Mouse (Mus musculus) heart, embryonic 15.5 days (tissue): ENCODE data around the gene Angptl2. TPM values are rescaled to one million over a fixed set of nuclear protein-coding genes. Genes with fewer than 3 reads are reported as not detected.

Source experiments
- ATAC-seq: fragments of 200-750 bp; cut with Nextera tagmentation; replicated peaks from 2 replicates; pipeline ENCODE4 v1.8.0; 2017; ENCODE audit warnings: low read depth, moderate TSS enrichment; ENCODE audit not compliant: insufficient number of reproducible peaks, insufficient read depth, low FRiP score
- H3K27ac ChIP-seq: fragments of 300-500 bp; sonication (generic); 2 replicates; pipeline ENCODE4 v1.5.1; 2015; ENCODE audit warnings: mild to moderate bottlenecking, inconsistent platforms
- H3K27me3 ChIP-seq: fragments of 300-500 bp; sonication (generic); 2 replicates; pipeline ENCODE4 v1.6.1; 2015; ENCODE audit warnings: inconsistent platforms
- H3K36me3 ChIP-seq: fragments of 300-500 bp; sonication (generic); 2 replicates; pipeline ENCODE4 v1.6.1; 2015; ENCODE audit warnings: mild to moderate bottlenecking, inconsistent platforms
- H3K4me1 ChIP-seq: fragments of 300-500 bp; sonication (generic); replicated peaks from 2 replicates; pipeline ENCODE4 v1.6.1; 2015; ENCODE audit warnings: inconsistent platforms
- H3K4me2 ChIP-seq: fragments of 300-500 bp; sonication (generic); 2 replicates; pipeline ENCODE4 v1.6.1; 2015; ENCODE audit warnings: inconsistent platforms, mild to moderate bottlenecking, moderate library complexity
- H3K4me3 ChIP-seq: fragments of 300-500 bp; sonication (generic); 2 replicates; pipeline ENCODE4 v1.5.1; 2015; ENCODE audit warnings: mild to moderate bottlenecking, inconsistent platforms
- H3K9ac ChIP-seq: fragments of 300-500 bp; sonication (generic); 2 replicates; pipeline ENCODE4 v1.6.1; 2015; ENCODE audit warnings: mild to moderate bottlenecking, inconsistent platforms
- H3K9me3 ChIP-seq: fragments of 300-500 bp; sonication (generic); replicated peaks from 2 replicates; pipeline ENCODE4 v1.6.1; 2016; ENCODE audit warnings: inconsistent platforms
- WGBS: fragments of 180-500 bp; shearing (Covaris S2); methylation state at CpG from one replicate; pipeline ENCODE4 v1.1.7; 2015; ENCODE audit warnings: mixed read lengths; 5-methylcytosine and 5-hydroxymethylcytosine counted together
- polyA plus RNA-seq: library from polyadenylated mRNA; unstranded; fragments of >200 nt; fragmentation: Nextera tagmentation; extraction: Ambion mirVana; gene quantifications from 2 replicates; pipeline ENCODE4 v1.2.1, GENCODE M21; 2015

Gene Angptl2
- 59.1 and 77.0 TPM in 2 replicates for polyA plus RNA-seq

DNA sequence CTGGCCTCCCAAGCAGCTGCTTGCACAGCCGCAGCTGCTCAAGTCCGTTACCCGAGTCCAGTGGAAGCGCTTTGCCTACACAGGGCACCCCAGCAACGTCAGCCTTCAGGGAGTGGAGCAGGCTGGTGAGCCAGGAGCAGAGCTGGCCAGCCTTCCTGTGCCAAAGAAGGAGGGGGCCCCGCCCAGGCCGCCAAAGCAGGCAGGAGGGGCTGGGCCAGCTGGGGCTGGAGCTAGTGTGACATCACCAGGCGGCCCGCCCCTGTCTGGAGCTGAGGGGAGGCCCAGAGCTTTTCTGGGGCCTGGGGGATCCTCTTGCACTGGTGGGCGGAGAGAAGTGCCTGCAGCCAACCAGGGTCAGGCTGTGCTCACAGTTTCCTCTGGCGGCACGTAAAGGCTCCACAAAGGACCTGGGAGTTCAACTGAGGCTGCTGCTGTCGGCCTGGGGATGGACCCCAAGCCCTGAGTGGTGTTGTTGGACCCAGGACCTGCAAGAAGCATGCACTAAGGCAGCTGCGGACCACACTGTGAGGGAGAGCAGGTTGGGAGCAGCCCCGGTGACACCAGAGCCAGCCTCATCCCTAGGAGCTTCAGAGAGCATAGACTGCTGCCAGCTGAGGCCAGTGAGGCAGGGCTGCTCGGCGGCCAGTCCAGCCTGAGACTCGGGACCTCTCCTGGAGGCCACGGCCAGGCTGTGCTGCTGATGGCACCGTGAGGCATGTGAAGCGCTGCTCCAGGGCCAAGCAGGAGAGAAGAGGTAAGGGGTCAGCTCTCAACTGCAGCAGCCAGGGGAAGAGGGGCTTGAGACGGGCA is at the start of gene Angptl2:
TSS of gene Angptl2 (plus strand) at position 370 of the 810 bp plus-strand sequence.
- 2% methylated on average over 22 of the region's 22 CpGs for WGBS
- peak within 1 kb of the TSS; percentile 94 for H3K27ac ChIP-seq
- H3K9me3 ChIP-seq = no peaks in the 10 kb centered on the region
- peak; percentile 94 for ATAC-seq
- H3K4me1 ChIP-seq = peaks cover 51% of the 10 kb centered on the region
- peak within 1 kb of the TSS; percentile 65 for H3K4me3 ChIP-seq
- no peaks in the 10 kb centered on the region for H3K36me3 ChIP-seq
- H3K9ac ChIP-seq = peak within 1 kb of the TSS; percentile 78
- H3K4me2 ChIP-seq = peak within 1 kb of the TSS; percentile 93
- no peaks in the 10 kb centered on the region for H3K27me3 ChIP-seq

DNA sequence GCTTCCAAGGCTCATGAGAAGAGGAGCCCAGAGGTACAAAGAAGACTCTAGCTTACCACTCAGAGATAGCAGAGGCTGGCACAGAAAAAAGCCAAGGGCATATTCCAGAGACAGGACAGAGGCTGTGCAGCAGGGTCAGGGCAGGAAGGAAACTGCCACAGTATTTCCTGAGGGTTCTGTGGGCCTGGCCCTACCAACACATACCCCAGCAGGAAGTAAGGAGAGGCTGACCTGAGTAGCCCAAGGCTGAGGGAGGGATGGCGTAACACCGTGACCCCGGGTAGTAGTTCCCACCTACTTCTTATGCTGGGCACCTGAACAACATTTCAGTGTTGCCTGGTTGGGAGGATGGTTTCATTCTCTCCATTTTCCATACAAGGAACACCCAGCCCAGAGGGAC is 48.8 kb upstream of the Angptl2 start:
- Histone ChIP-seq H3K27ac (no peak overlapping the region), H3K4me3 (no peak overlapping the region), H3K9ac (no peak overlapping the region), H3K9me3 (no peaks in the 10 kb centered on the region), H3K4me2 (no peak overlapping the region), H3K4me1 (peaks cover 25% of the 10 kb centered on the region), H3K27me3 (no peaks in the 10 kb centered on the region), H3K36me3 (no peaks in the 10 kb centered on the region)
- ATAC-seq = no peak
- 90% methylated on average over 3 of the region's 3 CpGs for WGBS

DNA sequence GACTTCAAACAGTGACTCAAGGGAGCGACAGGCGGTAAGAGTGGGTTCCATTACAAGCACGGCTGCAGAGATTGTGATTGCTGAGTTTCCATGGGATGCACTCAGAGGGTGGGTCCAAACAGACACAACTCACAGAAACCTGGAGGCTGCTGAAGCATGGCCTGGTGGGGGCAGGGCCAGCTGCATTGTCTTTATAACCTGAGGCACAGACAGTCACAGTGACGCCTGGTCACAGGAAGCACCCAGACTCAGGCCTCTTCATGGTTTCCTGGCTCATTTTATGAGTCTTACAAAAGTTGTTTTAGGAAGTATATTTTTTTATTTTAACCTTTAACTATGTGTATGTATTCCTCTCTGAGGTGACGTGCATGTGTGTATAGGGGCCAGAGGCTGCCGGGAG is 46.4 kb upstream of the Angptl2 start:
- Histone ChIP-seq H3K27me3 (no peaks in the 10 kb centered on the region), H3K27ac (no peak overlapping the region)

DNA sequence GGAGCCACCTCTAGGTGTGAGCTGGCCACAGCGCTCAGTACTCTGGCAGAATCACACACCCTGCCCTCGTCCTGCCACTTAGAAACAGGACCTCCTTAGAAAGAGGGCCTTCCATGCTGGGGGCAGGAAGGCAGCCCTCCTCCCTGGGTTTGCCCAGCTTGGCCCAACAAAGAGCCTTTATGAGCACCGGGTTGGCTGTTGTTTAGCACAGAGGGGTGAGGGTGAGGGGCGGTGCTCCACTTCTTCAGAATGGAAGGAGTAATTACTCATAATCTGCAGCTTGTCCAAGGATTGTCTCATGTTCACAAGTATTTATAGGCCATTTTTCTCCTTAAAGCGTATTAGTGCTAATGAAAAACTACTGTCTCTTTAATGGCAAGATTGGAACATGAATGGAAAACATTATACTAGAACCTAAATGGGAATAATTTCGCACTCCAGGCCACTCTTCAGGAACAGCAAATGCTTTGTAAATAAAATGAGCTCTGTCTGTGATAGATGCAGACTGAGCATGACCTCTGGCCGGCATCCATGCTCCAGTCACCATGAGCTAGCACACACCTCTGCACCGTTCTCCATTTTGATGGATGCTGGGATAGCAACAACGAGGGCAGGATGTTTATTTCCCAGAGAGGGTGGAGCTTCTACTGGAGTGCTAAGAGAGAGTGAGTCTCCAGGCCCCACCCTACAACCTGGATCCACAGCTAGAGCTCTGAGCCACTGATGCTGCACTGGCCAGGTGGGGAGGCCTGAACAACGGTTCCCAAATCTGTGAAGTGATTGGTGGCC is 44.9 kb upstream of the Angptl2 start:
- H3K27ac ChIP-seq = no peak overlapping the region
- H3K36me3 ChIP-seq = no peaks in the 10 kb centered on the region
- no peak overlapping the region for H3K4me3 ChIP-seq
- H3K27me3 ChIP-seq = no peaks in the 10 kb centered on the region
- ATAC-seq = no peak
- WGBS = 78% methylated on average over 10 of the region's 10 CpGs
- peaks cover 15% of the 10 kb centered on the region for H3K4me1 ChIP-seq
- H3K9ac ChIP-seq = no peak overlapping the region
- no peaks in the 10 kb centered on the region for H3K9me3 ChIP-seq
- no peak overlapping the region for H3K4me2 ChIP-seq

More for the DNA sequence above, 46.4 kb upstream of the Angptl2 start:
- Histone ChIP-seq H3K36me3 (no peaks in the 10 kb centered on the region), H3K9ac (no peak overlapping the region), H3K4me2 (no peak overlapping the region), H3K4me3 (no peak overlapping the region), H3K9me3 (no peaks in the 10 kb centered on the region), H3K4me1 (peaks cover 31% of the 10 kb centered on the region)
- no peak for ATAC-seq
- WGBS = 74% methylated on average over 6 of the region's 6 CpGs

DNA sequence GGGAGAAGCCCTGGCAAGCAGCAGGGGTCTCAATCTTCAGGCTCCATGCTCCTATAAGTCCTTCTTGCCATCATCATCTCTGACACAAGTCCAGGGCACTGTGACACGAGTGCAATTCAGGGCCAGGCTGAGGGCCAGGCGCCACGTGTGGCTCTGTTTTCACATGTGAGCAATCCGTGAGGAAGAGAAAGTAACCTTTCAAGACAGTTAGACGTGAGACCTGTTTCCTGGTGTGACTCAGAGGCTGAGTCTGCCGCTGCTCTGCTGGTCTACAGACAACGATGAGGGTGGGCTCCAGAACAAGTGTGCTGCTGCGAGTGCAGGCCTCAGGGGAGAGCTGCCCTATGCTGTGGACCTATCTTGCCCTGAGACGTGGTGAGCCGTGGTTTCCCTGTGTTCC is 42.7 kb upstream of the Angptl2 start:
- Histone ChIP-seq H3K4me1 (peaks cover 21% of the 10 kb centered on the region), H3K36me3 (no peaks in the 10 kb centered on the region), H3K4me2 (no peak overlapping the region), H3K27ac (no peak overlapping the region), H3K9me3 (no peaks in the 10 kb centered on the region), H3K27me3 (no peaks in the 10 kb centered on the region), H3K4me3 (no peak overlapping the region), H3K9ac (no peak overlapping the region)
- ATAC-seq = no peak
- WGBS = 57% methylated on average over 10 of the region's 10 CpGs

DNA sequence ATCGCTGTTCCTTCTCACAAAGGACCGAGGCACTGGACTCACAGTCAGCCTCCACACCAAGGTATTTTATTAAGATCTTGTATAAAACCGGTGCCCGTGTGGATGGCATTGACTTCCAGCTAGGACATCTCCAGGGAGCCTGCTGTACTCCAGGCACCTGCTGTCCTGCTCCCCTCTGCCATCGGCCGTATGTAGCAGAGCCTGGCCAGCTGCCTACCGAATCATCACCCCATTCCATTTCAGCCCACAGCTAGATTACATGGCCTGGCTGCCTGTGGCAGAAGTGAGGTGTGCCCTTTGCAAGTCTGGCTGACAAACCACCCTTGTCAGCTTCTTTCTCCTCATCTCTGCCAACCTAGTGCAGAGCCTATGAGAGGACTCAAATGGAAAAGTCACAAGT is 42.2 kb upstream of the Angptl2 start:
- H3K9ac ChIP-seq = no peak overlapping the region
- no peak overlapping the region for H3K4me2 ChIP-seq
- H3K27me3 ChIP-seq = no peaks in the 10 kb centered on the region
- no peak overlapping the region for H3K4me3 ChIP-seq
- ATAC-seq = no peak
- no peak overlapping the region for H3K27ac ChIP-seq
- H3K4me1 ChIP-seq = peaks cover 26% of the 10 kb centered on the region
- H3K36me3 ChIP-seq = no peaks in the 10 kb centered on the region
- no peaks in the 10 kb centered on the region for H3K9me3 ChIP-seq
- WGBS = 78% methylated on average over 7 of the region's 7 CpGs

DNA sequence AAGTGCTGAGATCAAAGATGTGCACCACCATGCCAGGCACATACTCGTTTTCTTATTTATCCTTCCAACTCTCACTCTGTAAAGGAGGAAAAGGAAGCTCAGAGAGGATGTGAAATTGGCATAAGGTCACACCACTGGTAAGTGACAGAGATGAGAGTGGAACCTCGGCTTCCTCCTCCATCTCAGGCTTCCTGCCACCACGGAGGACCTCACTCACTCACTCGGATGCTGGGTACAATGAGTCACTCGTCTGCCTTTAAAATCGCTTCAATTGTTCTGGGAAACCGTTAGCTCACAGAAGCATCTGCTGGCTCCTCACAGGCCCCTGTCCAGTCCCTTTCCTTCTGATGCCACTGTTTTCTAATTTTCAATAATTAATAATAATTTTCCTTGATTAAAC is 39.4 kb upstream of the Angptl2 start:
- H3K36me3 ChIP-seq = no peaks in the 10 kb centered on the region
- 56% methylated on average over 7 of the region's 7 CpGs for WGBS
- H3K4me3 ChIP-seq = no peak overlapping the region
- no peak overlapping the region for H3K9ac ChIP-seq
- peak overlapping the region; percentile 86; the same call in 1 of the 2 replicates for H3K27ac ChIP-seq
- no peaks in the 10 kb centered on the region for H3K9me3 ChIP-seq
- no peak overlapping the region for H3K4me2 ChIP-seq
- ATAC-seq = no peak
- no peaks in the 10 kb centered on the region for H3K27me3 ChIP-seq
- peaks cover 40% of the 10 kb centered on the region for H3K4me1 ChIP-seq

DNA sequence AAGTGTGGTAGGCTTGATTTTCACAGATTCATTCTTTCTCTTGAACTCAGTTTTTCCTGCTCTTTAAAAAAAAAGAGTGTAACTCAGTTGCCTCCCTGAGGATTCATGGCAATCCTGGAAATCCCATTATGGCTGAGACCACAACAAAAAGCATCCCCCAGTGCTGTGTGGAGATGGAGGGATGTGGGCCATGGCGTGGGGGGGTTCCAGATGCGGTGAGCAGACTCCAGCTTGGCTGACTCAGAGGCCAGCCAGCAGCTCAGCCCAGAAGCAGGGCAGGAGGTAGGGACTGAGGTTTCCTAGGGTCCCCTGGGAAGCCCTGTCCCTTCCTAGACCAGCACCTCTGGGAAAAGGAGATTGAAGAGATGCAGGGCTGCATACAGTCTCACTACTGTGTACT is 38.9 kb upstream of the Angptl2 start:
- Histone ChIP-seq H3K36me3 (no peaks in the 10 kb centered on the region), H3K4me1 (peaks cover 40% of the 10 kb centered on the region), H3K9ac (no peak overlapping the region), H3K4me2 (no peak overlapping the region), H3K9me3 (no peaks in the 10 kb centered on the region), H3K27me3 (no peaks in the 10 kb centered on the region), H3K27ac (peak overlapping the region; percentile 86), H3K4me3 (no peak overlapping the region)
- ATAC-seq = no peak
- 55% methylated on average over 2 of the region's 2 CpGs for whole genome bisulfite sequencing

DNA sequence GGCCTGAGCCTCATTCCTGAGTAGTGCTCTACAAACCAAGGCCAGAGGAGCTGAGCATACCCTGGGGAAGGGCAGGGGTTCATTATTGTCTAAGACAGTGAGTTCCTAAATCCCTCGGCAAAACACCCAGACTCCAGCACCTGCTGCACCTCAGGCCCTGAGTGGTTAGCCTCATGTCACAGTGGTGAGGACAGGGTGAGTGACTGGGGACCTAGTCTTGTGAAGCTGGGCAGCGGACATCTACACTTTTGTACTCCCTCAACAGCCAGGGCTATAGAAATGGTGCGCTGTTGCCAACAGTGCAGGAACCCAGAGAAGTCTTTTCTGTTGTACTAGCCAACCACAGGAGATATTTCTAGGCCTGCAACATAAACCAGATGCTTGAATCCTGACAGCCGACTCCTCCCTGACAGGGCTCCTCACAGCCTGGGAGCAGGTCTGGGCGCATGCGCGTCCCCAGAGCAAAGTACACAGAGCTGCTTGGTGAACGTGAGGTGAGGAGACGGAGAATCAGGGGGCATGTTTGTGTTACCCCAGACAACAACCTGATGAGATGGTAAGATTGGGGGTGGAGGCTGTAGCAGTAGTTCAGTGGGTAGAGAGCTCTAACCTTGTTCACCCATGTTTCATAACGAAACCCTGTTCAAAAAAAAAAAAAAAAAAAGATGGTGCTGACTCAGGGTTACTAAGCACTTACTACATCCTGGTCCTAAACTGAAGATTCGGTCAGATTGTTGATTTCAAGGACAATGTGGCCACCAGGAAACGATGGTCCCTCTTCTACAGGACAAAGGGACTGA is 38.2 kb upstream of the Angptl2 start:
- H3K27me3 ChIP-seq = no peaks in the 10 kb centered on the region
- no peak overlapping the region; the same call in 1 of the 2 replicates for H3K4me3 ChIP-seq
- H3K9ac ChIP-seq = no peak overlapping the region
- peak; percentile 73 for ATAC-seq
- peaks cover 38% of the 10 kb centered on the region for H3K4me1 ChIP-seq
- peak overlapping the region; percentile 86 for H3K27ac ChIP-seq
- H3K36me3 ChIP-seq = no peaks in the 10 kb centered on the region
- H3K4me2 ChIP-seq = peak overlapping the region; percentile 29
- 45% methylated on average over 12 of the region's 12 CpGs for WGBS
- no peaks in the 10 kb centered on the region for H3K9me3 ChIP-seq

DNA sequence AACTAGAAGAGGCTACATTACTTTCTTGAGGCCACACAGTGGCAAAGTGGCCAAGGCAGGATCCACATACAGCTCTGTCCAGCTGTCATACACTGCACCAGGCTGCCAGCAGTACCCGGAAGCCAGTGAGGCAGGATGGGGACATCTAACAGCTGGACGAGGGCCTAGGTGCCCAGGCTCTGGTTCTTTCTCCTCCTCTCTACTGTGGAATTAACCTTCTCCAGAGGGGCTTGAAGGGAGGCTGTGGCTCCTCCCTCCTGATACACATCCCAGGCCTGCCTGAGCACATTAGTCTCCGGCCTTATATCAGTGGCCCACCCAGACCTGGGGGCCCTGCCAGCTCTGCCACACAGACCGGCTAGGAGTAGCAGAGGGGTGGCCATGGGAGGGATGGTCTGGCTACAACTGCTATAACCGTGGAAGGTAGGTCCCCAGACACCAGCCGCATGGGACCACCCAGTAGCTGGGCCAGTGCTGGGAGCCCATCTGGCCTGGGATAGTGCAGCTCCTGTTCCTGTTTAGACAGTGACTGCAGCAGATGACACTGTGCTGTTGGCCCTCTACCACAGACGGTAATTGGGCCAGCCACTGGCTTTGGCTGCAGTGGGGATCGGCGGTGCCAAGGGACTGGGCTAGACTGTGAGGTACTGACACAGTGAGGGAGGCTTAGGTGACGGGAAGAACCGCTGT is 37.5 kb upstream of the Angptl2 start:
- H3K4me2 ChIP-seq = peak overlapping the region; percentile 29
- H3K27ac ChIP-seq = peak overlapping the region; percentile 86
- ATAC-seq = peak; percentile 43; the same call in 1 of the 2 replicates
- 54% methylated on average over 11 of the region's 11 CpGs for WGBS
- no peaks in the 10 kb centered on the region for H3K27me3 ChIP-seq
- H3K9ac ChIP-seq = no peak overlapping the region
- H3K4me1 ChIP-seq = peaks cover 32% of the 10 kb centered on the region
- no peaks in the 10 kb centered on the region for H3K9me3 ChIP-seq
- H3K4me3 ChIP-seq = no peak overlapping the region
- no peaks in the 10 kb centered on the region for H3K36me3 ChIP-seq
